Mouse (Mus musculus): ENCODE measurements around the gene Pigv. TPM values are rescaled to one million over a fixed set of nuclear protein-coding genes. Genes with fewer than 3 reads are reported as not detected.
A peak's percentile ranks its signal among the peaks of the same experiment; 100 is the strongest.

Gene Pigv
- polyA plus RNA-seq, 1 experiment from 2014 or later: 20.7 TPM

- H3K36me3 ChIP-seq (ENCODE audit: control insufficient read depth, insufficient read depth, low read length): peaks cover 9% of the 10 kb centered on the region
- no peaks in the 10 kb centered on the region for H3K9me3 ChIP-seq (ENCODE audit: control insufficient read depth, low read length)
- H3K4me2 ChIP-seq (ENCODE audit: low read depth, low read length): 0 out of 2 replicates have a peak overlapping the region, but pooled peaks have one; percentile 20
- H3K27me3 ChIP-seq (ENCODE audit: control insufficient read depth, insufficient read depth, low read depth, low read length): no peaks in the 10 kb centered on the region
- peaks cover 50% of the 10 kb centered on the region for H3K4me1 ChIP-seq (replicated peaks; ENCODE audit: control insufficient read depth, insufficient read depth, low read length)
- 1% methylated on average over 5 of the region's 5 CpGs for WGBS
- 0 out of 2 replicates have a peak overlapping the region, but pooled peaks have one; percentile 32 for H3K9ac ChIP-seq (ENCODE audit: low read length)
- ATAC-seq (ENCODE audit: low read depth): peak; percentile 60
- no peak overlapping the region for H3K4me3 ChIP-seq (ENCODE audit: low read length)
- peak overlapping the region; percentile 86 for H3K27ac ChIP-seq (ENCODE audit: low read length)
Observed at GRCm38 (mm10) chr4:133675594-133676016, 3.2 kb upstream of the Pigv start.

- Histone ChIP-seq H3K4me1 (replicated peaks; ENCODE audit: control insufficient read depth, insufficient read depth, low read length) (peaks cover 59% of the 10 kb centered on the region), H3K4me2 (ENCODE audit: low read depth, low read length) (peak overlapping the region; percentile 81)
Observed at GRCm38 (mm10) chr4:133674331-133674695, 1.9 kb upstream of the Pigv start.

GRCm38 (mm10) chr4:133673666-133674330 lies 1.4 kb upstream of the Pigv start:
- WGBS: 17% methylated on average over 10 of the region's 10 CpGs
- H3K4me3 ChIP-seq (ENCODE audit: low read length): peak overlapping the region; percentile 83
- peaks cover 3% of the 10 kb centered on the region; the same call in 1 of the 2 replicates for H3K36me3 ChIP-seq (ENCODE audit: control insufficient read depth, insufficient read depth, low read length)
- H3K4me1 ChIP-seq (replicated peaks; ENCODE audit: control insufficient read depth, insufficient read depth, low read length): peaks cover 59% of the 10 kb centered on the region
- H3K9me3 ChIP-seq (ENCODE audit: control insufficient read depth, low read length): no peaks in the 10 kb centered on the region
- H3K27ac ChIP-seq (ENCODE audit: low read length): peak overlapping the region; percentile 100
- peak overlapping the region; percentile 88 for H3K9ac ChIP-seq (ENCODE audit: low read length)
- H3K4me2 ChIP-seq (ENCODE audit: low read depth, low read length): peak overlapping the region; percentile 81
- ATAC-seq (ENCODE audit: low read depth): no peak
- no peaks in the 10 kb centered on the region for H3K27me3 ChIP-seq (ENCODE audit: control insufficient read depth, insufficient read depth, low read depth, low read length)

More at GRCm38 (mm10) chr4:133674331-133674695, 1.9 kb upstream of the Pigv start:
- WGBS: 46% methylated on average over 8 of the region's 8 CpGs
- peaks cover 3% of the 10 kb centered on the region; the same call in 1 of the 2 replicates for H3K36me3 ChIP-seq (ENCODE audit: control insufficient read depth, insufficient read depth, low read length)
- peak overlapping the region; percentile 100 for H3K27ac ChIP-seq (ENCODE audit: low read length)
- no peak for ATAC-seq (ENCODE audit: low read depth)
- H3K9me3 ChIP-seq (ENCODE audit: control insufficient read depth, low read length): no peaks in the 10 kb centered on the region
- no peaks in the 10 kb centered on the region for H3K27me3 ChIP-seq (ENCODE audit: control insufficient read depth, insufficient read depth, low read depth, low read length)
- 0 out of 2 replicates have a peak overlapping the region, but pooled peaks have one; percentile 13 for H3K4me3 ChIP-seq (ENCODE audit: low read length)
- H3K9ac ChIP-seq (ENCODE audit: low read length): peak overlapping the region; percentile 88; the same call in 1 of the 2 replicates

- no peak for ATAC-seq (ENCODE audit: low read depth)
- peak overlapping the region; percentile 81 for H3K4me2 ChIP-seq (ENCODE audit: low read depth, low read length)
- under 1% methylated on average over 24 of the region's 24 CpGs for WGBS
- H3K36me3 ChIP-seq (ENCODE audit: control insufficient read depth, insufficient read depth, low read length): no peaks in the 10 kb centered on the region; the same call in 1 of the 2 replicates
- no peaks in the 10 kb centered on the region for H3K27me3 ChIP-seq (ENCODE audit: control insufficient read depth, insufficient read depth, low read depth, low read length)
- peaks cover 61% of the 10 kb centered on the region for H3K4me1 ChIP-seq (replicated peaks; ENCODE audit: control insufficient read depth, insufficient read depth, low read length)
- no peaks in the 10 kb centered on the region for H3K9me3 ChIP-seq (ENCODE audit: control insufficient read depth, low read length)
- H3K9ac ChIP-seq (ENCODE audit: low read length): peak overlapping the region; percentile 88
- peak overlapping the region; percentile 100 for H3K27ac ChIP-seq (ENCODE audit: low read length)
- H3K4me3 ChIP-seq (ENCODE audit: low read length): peak overlapping the region; percentile 83
Observed at GRCm38 (mm10) chr4:133672845-133673647, 599 bp upstream of the Pigv start.

GRCm38 (mm10) chr4:133671184-133671880 lies 1.1 kb downstream of the Pigv start:
- H3K9me3 ChIP-seq (ENCODE audit: control insufficient read depth, low read length): no peaks in the 10 kb centered on the region
- H3K36me3 ChIP-seq (ENCODE audit: control insufficient read depth, insufficient read depth, low read length): no peaks in the 10 kb centered on the region; the same call in none of the 2 replicates
- WGBS: 2% methylated on average over 13 of the region's 13 CpGs
- ATAC-seq (ENCODE audit: low read depth): no peak
- H3K4me2 ChIP-seq (ENCODE audit: low read depth, low read length): peak overlapping the region; percentile 81
- peak overlapping the region; percentile 83 for H3K4me3 ChIP-seq (ENCODE audit: low read length)
- peak overlapping the region; percentile 100 for H3K27ac ChIP-seq (ENCODE audit: low read length)
- H3K27me3 ChIP-seq (ENCODE audit: control insufficient read depth, insufficient read depth, low read depth, low read length): no peaks in the 10 kb centered on the region
- H3K4me1 ChIP-seq (replicated peaks; ENCODE audit: control insufficient read depth, insufficient read depth, low read length): peaks cover 48% of the 10 kb centered on the region
- peak overlapping the region; percentile 88 for H3K9ac ChIP-seq (ENCODE audit: low read length)

- no peak overlapping the region for H3K4me3 ChIP-seq (ENCODE audit: low read length)
- peaks cover 39% of the 10 kb centered on the region for H3K4me1 ChIP-seq (replicated peaks; ENCODE audit: control insufficient read depth, insufficient read depth, low read length)
- peaks cover 2% of the 10 kb centered on the region for H3K36me3 ChIP-seq (ENCODE audit: control insufficient read depth, insufficient read depth, low read length)
- H3K27ac ChIP-seq (ENCODE audit: low read length): no peak overlapping the region
- H3K9ac ChIP-seq (ENCODE audit: low read length): no peak overlapping the region
- no peak for ATAC-seq (ENCODE audit: low read depth)
- H3K4me2 ChIP-seq (ENCODE audit: low read depth, low read length): peak overlapping the region; percentile 81; the same call in 1 of the 2 replicates
- H3K27me3 ChIP-seq (ENCODE audit: control insufficient read depth, insufficient read depth, low read depth, low read length): no peaks in the 10 kb centered on the region
- 43% methylated on average over 6 of the region's 6 CpGs for WGBS
- H3K9me3 ChIP-seq (ENCODE audit: control insufficient read depth, low read length): no peaks in the 10 kb centered on the region
Observed at GRCm38 (mm10) chr4:133669652-133670210, 2.7 kb downstream of the Pigv start.

- no peak overlapping the region for H3K4me3 ChIP-seq (ENCODE audit: low read length)
- no peak overlapping the region for H3K9ac ChIP-seq (ENCODE audit: low read length)
- H3K4me1 ChIP-seq (replicated peaks; ENCODE audit: control insufficient read depth, insufficient read depth, low read length): peaks cover 27% of the 10 kb centered on the region
- H3K9me3 ChIP-seq (ENCODE audit: control insufficient read depth, low read length): no peaks in the 10 kb centered on the region
- peaks cover 2% of the 10 kb centered on the region for H3K36me3 ChIP-seq (ENCODE audit: control insufficient read depth, insufficient read depth, low read length)
- H3K27me3 ChIP-seq (ENCODE audit: control insufficient read depth, insufficient read depth, low read depth, low read length): no peaks in the 10 kb centered on the region
- H3K27ac ChIP-seq (ENCODE audit: low read length): no peak overlapping the region
- H3K4me2 ChIP-seq (ENCODE audit: low read depth, low read length): no peak overlapping the region
- no peak for ATAC-seq (ENCODE audit: low read depth)
- WGBS: 79% methylated on average over 3 of the region's 3 CpGs
Observed at GRCm38 (mm10) chr4:133668537-133668936, 3.9 kb downstream of the Pigv start.

GRCm38 (mm10) chr4:133666199-133666598 lies 6.2 kb downstream of the Pigv start:
- Histone ChIP-seq H3K9ac (ENCODE audit: low read length) (no peak overlapping the region), H3K36me3 (ENCODE audit: control insufficient read depth, insufficient read depth, low read length) (peaks cover 12% of the 10 kb centered on the region), H3K27me3 (ENCODE audit: control insufficient read depth, insufficient read depth, low read depth, low read length) (no peaks in the 10 kb centered on the region), H3K4me3 (ENCODE audit: low read length) (no peak overlapping the region), H3K4me1 (replicated peaks; ENCODE audit: control insufficient read depth, insufficient read depth, low read length) (peaks cover 25% of the 10 kb centered on the region), H3K9me3 (ENCODE audit: control insufficient read depth, low read length) (no peaks in the 10 kb centered on the region), H3K27ac (ENCODE audit: low read length) (no peak overlapping the region), H3K4me2 (ENCODE audit: low read depth, low read length) (no peak overlapping the region)
- WGBS: 68% methylated on average over 6 of the region's 6 CpGs
- ATAC-seq (ENCODE audit: low read depth): no peak
